Mouse (Mus musculus) bone marrow, adult 2 months (tissue): Measurements from ENCODE around the gene Tex10.

Experiments used
- CTCF ChIP-seq: fragments of 200-500 bp; IDR thresholded peaks from 2 replicates; pipeline ENCODE4 v1.5.1; 2011; ENCODE audit warnings: low read length, control low read depth; ENCODE audit not compliant: control insufficient read depth, insufficient read depth
- POLR2A ChIP-seq: fragments of 200-500 bp; IDR thresholded peaks from 2 replicates; pipeline ENCODE4 v1.6.1; 2011; ENCODE audit warnings: low read depth, mild to moderate bottlenecking, control low read depth, low read length, borderline replicate concordance; ENCODE audit not compliant: control insufficient read depth

- TF ChIP-seq POLR2A (no peak), CTCF (no peak)
Measured at GRCm38 (mm10) chr4:48396949-48397348, 76.3 kb downstream of the Tex10 start.
